Mouse (Mus musculus) small intestine, adult 2 months (tissue): Measurements from ENCODE around the gene Man2b2.

ENCODE experiments used
- CTCF ChIP-seq: fragments of 200-500 bp; IDR thresholded peaks from 2 replicates; pipeline ENCODE4 v1.5.1; 2012; ENCODE audit warnings: low read depth, mild to moderate bottlenecking, control low read depth, inconsistent platforms, low read length, moderate library complexity, mixed read lengths; ENCODE audit not compliant: insufficient replicate concordance, insufficient read length; ENCODE audit errors: extremely low read depth
- POLR2A ChIP-seq: fragments of 200-500 bp; IDR thresholded peaks from 2 replicates; pipeline ENCODE4 v1.6.1; 2012; ENCODE audit warnings: low read depth, mild to moderate bottlenecking, control low read depth, inconsistent platforms, low read length, moderate library complexity

GRCm38 (mm10) chr5:36820142-36820541 is 10.3 kb downstream of the Man2b2 start:
- TF ChIP-seq POLR2A (no peak), CTCF (peak; percentile 66; the same call in 1 of the 2 replicates)
